Mouse (Mus musculus): ENCODE data around the gene Ksr2.

DNA sequence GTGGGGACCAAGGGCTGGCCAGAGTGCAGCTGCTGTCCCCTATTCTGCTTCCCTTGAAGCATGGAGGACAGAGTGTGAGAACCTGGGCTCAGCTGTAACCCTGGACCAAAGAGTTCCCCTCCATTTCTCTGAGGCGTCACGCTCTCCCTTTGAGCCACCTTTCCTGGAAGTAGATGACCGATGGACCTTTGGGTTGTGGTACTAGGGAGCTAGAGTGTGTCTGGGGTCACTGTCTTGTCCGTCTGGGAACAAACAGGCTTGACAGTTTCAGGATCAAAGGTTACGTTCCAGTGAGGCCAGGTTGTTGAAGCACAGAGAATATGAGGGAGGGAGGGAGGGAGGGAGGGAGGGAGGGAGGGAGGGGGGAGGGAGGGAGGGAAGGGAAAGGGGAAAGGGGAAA, 264.6 kb downstream of the Ksr2 start:
- TF ChIP-seq CTCF (IDR thresholded peaks at IDR 0.05; ENCODE audit: extremely low read depth, insufficient read length, insufficient replicate concordance, low read depth, low read length) (no peak), POLR2A (IDR thresholded peaks at IDR 0.05; ENCODE audit: low read depth, low read length) (no peak)

Data from small intestine, adult 2 months (tissue).